Mouse (Mus musculus) C2C12 (cell line): ENCODE results near the gene Zdhhc13. TPM values are rescaled to one million over a fixed set of nuclear protein-coding genes. Genes with fewer than 3 reads are reported as not detected.
A peak's percentile ranks its signal among the peaks of the same experiment; 100 is the strongest.

Source experiments
- H3K27me3 ChIP-seq: one replicate; pipeline ENCODE4 v1.6.1; 2011; ENCODE audit not compliant: control insufficient read depth, insufficient read depth, insufficient read length
- H3K36me3 ChIP-seq: one replicate; pipeline ENCODE4 v1.6.1; 2011; ENCODE audit not compliant: control insufficient read depth, insufficient read depth
- H3K4me3 ChIP-seq: one replicate; pipeline ENCODE4 v1.5.1; 2011; ENCODE audit warnings: mild to moderate bottlenecking, control low read depth; ENCODE audit not compliant: poor library complexity, insufficient read depth, severe bottlenecking
- H3K79me2 ChIP-seq: one replicate; pipeline ENCODE4 v1.6.1; 2011; ENCODE audit not compliant: control insufficient read depth, insufficient read depth
- H3K79me3 ChIP-seq: one replicate; pipeline ENCODE4 v1.6.1; 2011; ENCODE audit warnings: low read depth, control low read depth
- H3ac ChIP-seq: one replicate; pipeline ENCODE3; 2011; ENCODE audit warnings: low read depth; ENCODE audit not compliant: control insufficient read depth, insufficient read length
- CEBPB ChIP-seq: IDR thresholded peaks from one replicate; pipeline ENCODE4 v1.6.1; 2011; ENCODE audit warnings: low read depth, mild to moderate bottlenecking, control low read depth, moderate library complexity
- CTCF ChIP-seq: IDR thresholded peaks from one replicate; pipeline ENCODE4 v1.5.1; 2011; ENCODE audit not compliant: control insufficient read depth, insufficient read depth, insufficient read length
- FOSL1 ChIP-seq: IDR thresholded peaks from one replicate; pipeline ENCODE4 v1.8.0; 2011; ENCODE audit warnings: mild to moderate bottlenecking, low read length; ENCODE audit not compliant: poor library complexity, insufficient read depth, severe bottlenecking
- MAX ChIP-seq: IDR thresholded peaks from one replicate; pipeline ENCODE4 v1.6.1; 2011; ENCODE audit warnings: mild to moderate bottlenecking, control low read depth
- MYOD1 ChIP-seq: IDR thresholded peaks from one replicate; pipeline ENCODE4 v1.6.1; 2011; ENCODE audit warnings: low read depth; ENCODE audit not compliant: control insufficient read depth, insufficient read length
- MYOG ChIP-seq: IDR thresholded peaks from one replicate; pipeline ENCODE4 v1.6.1; 2011; ENCODE audit not compliant: control insufficient read depth, insufficient read length; ENCODE audit errors: extremely low read depth
- USF1 ChIP-seq: IDR thresholded peaks from one replicate; pipeline ENCODE4 v1.6.1; 2011; ENCODE audit warnings: low read depth, mild to moderate bottlenecking, control low read depth, moderate library complexity
- long read RNA-seq, 2 experiments: library from polyadenylated mRNA; unstranded; transcript quantifications; one replicate each; pipeline ENCODE4 v2.0.0; 2019 to 2020
- polyA plus RNA-seq: library from polyadenylated mRNA; unstranded; fragments of >200 nt; fragmentation: generic; extraction: Trizol; gene quantifications from one replicate; pipeline ENCODE4 v1.2.1, GENCODE M21; 2012; ENCODE audit warnings: missing spikeins

Gene Zdhhc13
- polyA plus RNA-seq: 12.2 TPM
- long read RNA-seq, experiment 1, transcript Zdhhc13-201 (17 exons, 2,410 nt): major isoform, 16 of 23 reads
- long read RNA-seq, experiment 1, partial matches to known transcripts: 1 of 23 reads
- long read RNA-seq, experiment 1, other reads (novel, unspliced or antisense): 6 of 23 reads
- long read RNA-seq, experiment 2, transcript Zdhhc13-201 (17 exons, 2,410 nt): major isoform, 121 of 158 reads
- long read RNA-seq, experiment 2, partial matches to known transcripts: 7 of 158 reads
- long read RNA-seq, experiment 2, other reads (novel, unspliced or antisense): 30 of 158 reads

DNA sequence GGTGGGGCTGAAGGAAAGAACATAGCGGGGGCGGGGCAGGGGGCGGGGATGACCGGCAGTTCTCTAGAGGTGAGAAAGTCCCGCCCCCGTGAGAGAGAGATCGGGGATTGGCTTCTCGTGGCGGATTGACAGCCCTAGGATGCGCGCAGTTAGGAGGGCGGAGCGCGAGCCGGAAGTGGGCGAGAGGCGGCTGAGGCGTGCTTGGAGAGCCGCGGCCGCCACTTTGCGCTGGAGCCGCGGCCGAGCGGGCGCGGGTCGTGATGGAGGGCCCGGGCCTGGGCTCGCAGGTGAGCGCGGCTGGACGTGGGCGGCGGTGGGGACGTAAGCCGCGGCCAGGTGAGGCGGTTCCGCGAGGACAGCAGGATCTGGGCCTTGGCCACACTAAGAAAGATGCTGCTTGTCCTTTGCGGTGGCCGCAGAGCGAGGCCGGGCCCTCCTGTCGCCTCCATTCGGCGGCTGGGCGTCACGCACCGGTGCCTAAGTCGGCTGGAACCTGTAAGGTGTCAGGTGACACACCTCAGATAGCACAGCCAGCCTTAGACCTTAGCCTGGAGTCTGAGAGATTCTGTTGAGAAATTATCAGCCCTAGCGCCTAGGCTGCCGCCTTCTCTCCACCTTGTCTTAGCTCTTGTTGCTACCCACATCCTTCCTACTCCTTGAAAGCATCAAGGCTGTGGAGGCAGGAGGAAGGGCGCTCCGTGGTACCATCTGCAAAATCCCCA is at the start of gene Zdhhc13:
Zdhhc13 (plus strand) TSS at position 153 of the 722 bp plus-strand sequence.
- Histone ChIP-seq H3K79me2 (peaks cover 48% of the 10 kb centered on the region), H3K27me3 (no peaks in the 10 kb centered on the region), H3ac (peak within 1 kb of the TSS; percentile 95), H3K4me3 (peak within 1 kb of the TSS; percentile 55), H3K36me3 (no peaks in the 10 kb centered on the region), H3K79me3 (peaks cover 13% of the 10 kb centered on the region)
- no peak for TF ChIP-seq USF1
- no peak for TF ChIP-seq MYOG
- no peak for TF ChIP-seq MAX
- TF ChIP-seq FOSL1: no peak
- TF ChIP-seq CEBPB: no peak
- no peak for TF ChIP-seq CTCF
- no peak for TF ChIP-seq MYOD1

DNA sequence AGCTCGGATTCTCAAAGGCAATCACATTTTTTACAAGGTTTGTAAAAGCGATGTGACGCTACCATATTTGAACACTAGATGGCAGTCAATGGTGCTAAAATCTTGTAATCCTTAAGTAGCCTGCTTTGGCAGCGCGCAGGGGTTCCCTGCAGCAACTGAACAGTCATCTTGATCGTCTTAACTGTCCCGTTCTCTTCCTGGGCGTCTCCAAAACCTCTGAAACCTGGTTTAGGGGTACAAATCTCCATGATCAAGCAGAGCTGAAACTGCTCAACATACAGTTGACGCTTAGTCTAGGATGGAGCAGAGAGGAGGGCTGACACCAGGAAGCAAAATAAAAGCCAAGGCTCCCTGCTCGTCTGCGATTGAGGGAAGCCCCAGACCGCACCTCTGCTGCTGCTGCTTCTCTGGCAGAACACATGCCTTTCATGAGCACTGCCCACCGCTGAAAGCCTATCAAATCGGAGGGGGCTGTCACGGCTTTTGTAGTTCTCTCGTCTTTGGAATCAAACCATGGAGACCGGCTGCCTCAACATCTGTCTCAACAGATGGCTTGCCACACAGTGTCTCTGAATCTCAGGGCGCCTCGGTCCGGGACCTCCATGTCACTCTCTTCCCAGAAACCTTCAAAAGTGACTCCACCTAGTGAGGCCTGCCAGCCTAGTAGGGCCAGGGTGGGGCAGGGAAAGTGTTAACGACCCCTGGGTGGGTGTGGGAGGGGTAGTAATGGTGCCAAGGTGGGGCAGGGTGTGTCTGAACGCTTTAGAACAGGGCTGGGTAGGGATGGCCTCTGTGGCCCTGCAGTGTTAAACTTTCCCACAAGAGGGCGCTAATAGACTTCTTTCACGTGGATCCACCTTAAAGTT is 39.3 kb upstream of the Zdhhc13 start:
- Histone ChIP-seq H3K27me3 (no peaks in the 10 kb centered on the region), H3K4me3 (peak overlapping the region; percentile 18), H3ac (peak overlapping the region; percentile 68), H3K79me3 (no peaks in the 10 kb centered on the region), H3K79me2 (no peaks in the 10 kb centered on the region), H3K36me3 (no peaks in the 10 kb centered on the region)
- TF ChIP-seq CTCF (peak; percentile 65), USF1 (no peak)

DNA sequence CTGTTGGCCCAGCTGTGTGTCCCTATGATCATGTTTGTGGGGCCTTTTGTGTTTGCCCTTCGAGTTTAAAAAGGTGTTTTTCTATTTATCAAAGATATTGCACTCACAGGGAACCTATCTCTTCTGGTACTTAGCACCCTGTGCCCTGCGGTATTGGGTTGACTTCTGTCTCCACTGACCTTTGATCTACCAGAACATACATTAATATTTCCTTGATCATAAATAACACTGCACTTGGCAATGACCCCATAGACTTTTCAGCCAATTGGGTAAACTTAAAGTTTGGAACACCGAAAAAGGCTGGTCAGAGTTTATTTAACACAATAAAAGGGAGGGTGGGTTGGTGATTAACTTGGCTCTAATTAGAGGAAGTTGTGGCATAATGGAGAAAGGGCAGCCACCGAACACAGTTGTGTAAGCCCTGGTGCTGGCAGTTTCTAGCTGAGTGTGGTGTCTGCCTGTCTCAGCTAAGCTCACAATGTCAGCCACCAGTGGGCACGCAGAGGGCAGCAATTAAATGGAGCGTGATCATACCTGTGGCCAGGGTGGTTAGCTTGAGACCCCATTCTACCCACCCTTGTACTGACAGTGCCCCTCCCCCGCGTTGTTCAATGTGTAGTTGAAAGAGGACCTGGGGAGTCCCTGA is 38.5 kb upstream of the Zdhhc13 start:
- H3K79me3 ChIP-seq: no peaks in the 10 kb centered on the region
- H3ac ChIP-seq: no peak overlapping the region
- H3K79me2 ChIP-seq: no peaks in the 10 kb centered on the region
- no peaks in the 10 kb centered on the region for H3K27me3 ChIP-seq
- H3K36me3 ChIP-seq: no peaks in the 10 kb centered on the region
- H3K4me3 ChIP-seq: no peak overlapping the region
- TF ChIP-seq MYOG (no peak), CEBPB (no peak), FOSL1 (no peak), USF1 (no peak)

GRCm38 (mm10) chr7:48751222-48751621 is 37.6 kb upstream of the Zdhhc13 start:
- TF ChIP-seq USF1 (no peak), MAX (no peak), MYOG (no peak), MYOD1 (no peak), CEBPB (no peak), CTCF (no peak), FOSL1 (no peak)

GRCm38 (mm10) chr7:48754415-48754974 is 34.3 kb upstream of the Zdhhc13 start:
- no peaks in the 10 kb centered on the region for H3K79me2 ChIP-seq
- no peaks in the 10 kb centered on the region for H3K36me3 ChIP-seq
- no peaks in the 10 kb centered on the region for H3K79me3 ChIP-seq
- no peak overlapping the region for H3K4me3 ChIP-seq
- TF ChIP-seq CTCF (no peak), USF1 (no peak), MAX (no peak), CEBPB (no peak), FOSL1 (no peak), MYOD1 (no peak), MYOG (no peak)
- no peak overlapping the region for H3ac ChIP-seq
- H3K27me3 ChIP-seq: no peaks in the 10 kb centered on the region

More at GRCm38 (mm10) chr7:48751222-48751621, 37.6 kb upstream of the Zdhhc13 start:
- H3K79me2 ChIP-seq: no peaks in the 10 kb centered on the region
- no peaks in the 10 kb centered on the region for H3K27me3 ChIP-seq
- H3K79me3 ChIP-seq: no peaks in the 10 kb centered on the region
- H3K36me3 ChIP-seq: no peaks in the 10 kb centered on the region
- H3ac ChIP-seq: no peak overlapping the region
- no peak overlapping the region for H3K4me3 ChIP-seq
